In the genomic region with DNA sequence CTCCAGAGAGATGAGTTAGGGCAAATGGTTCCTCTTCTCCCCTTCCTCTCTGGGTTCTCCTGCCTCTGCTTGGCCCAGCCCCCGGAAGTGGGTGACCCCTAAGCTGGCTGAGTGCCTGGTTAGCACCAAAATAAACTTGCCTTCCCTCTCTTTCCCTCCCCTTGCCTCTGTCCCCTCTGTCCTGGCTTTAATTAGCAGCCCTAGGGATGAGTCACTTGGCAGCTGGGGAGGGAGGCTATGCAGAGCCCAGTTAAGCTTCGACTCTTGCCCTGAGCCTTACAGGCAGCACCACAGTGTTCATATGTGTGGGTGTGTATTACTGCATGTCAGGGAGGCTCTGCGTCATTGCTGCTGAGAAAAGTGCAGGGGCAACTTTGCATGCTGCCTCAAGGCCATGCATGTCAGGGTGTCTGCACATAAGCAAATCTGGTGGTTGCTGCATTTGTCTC, we compare ENCODE assay signal across 8 mouse cellular contexts. TPM values are rescaled to one million over a fixed set of nuclear protein-coding genes. Genes with fewer than 3 reads are reported as not detected.
A peak's percentile ranks its signal among the peaks of the same experiment; 100 is the strongest.
DNase-seq lines count a peak whose midpoint lies in the region; ATAC-seq and TF ChIP-seq lines count a peak whose summit lies in the region.
"Had no signal": no experiment of that assay in that cellular context is flagged by ENCODE, and none has a peak within 500 bp of the region (broad histone marks: within the 10 kb centered on the region; RNA-seq: fewer than 3 reads in every experiment).

No protein-coding gene starts in this region.

- DNase-seq in retina, postnatal 1 day = peak; percentile 43
- DNase-seq in retina, embryonic 14.5 days (ENCODE audit: low spot score) = no peak
- DNase-seq in brain, adult 2 months (ENCODE audit: low read depth, low spot score) = peak; percentile 90
- DNase-seq in fat pad, adult 2 months (ENCODE audit: extremely low read depth, low read depth, low spot score) = peak; percentile 11
- DNase-seq in liver, postnatal 0 days = peak; percentile 22
- no peak for DNase-seq in thymus, postnatal 14 days

- H3K27me3 ChIP-seq in liver, postnatal 0 days (ENCODE audit: insufficient read depth, low read length) = no peaks in the 10 kb centered on the region; the same call in 1 of the 2 replicates

- TF ChIP-seq EP300 in liver, postnatal 0 days (IDR thresholded peaks at IDR 0.05; ENCODE audit: low read depth) = no peak

- no peak overlapping the region for H3K27ac ChIP-seq in liver, postnatal 0 days (ENCODE audit: low read depth)
- H3K27ac ChIP-seq: liver, embryonic 14.5 days had no signal

- no peaks in the 10 kb centered on the region for H3K36me3 ChIP-seq in liver, postnatal 0 days (replicated peaks; ENCODE audit: insufficient read depth, low read length)

- TF ChIP-seq CTCF in liver, postnatal 0 days (IDR thresholded peaks at IDR 0.05; ENCODE audit: low read depth) = no peak

- H3K9ac ChIP-seq in liver, postnatal 0 days (replicated peaks) = no peak overlapping the region
- H3K9ac ChIP-seq: liver, embryonic 14.5 days had no signal

- H3K4me2 ChIP-seq in liver, postnatal 0 days (ENCODE audit: low read depth, low read length) = no peak overlapping the region

- H3K9me3 ChIP-seq in liver, postnatal 0 days (ENCODE audit: low read length) = no peaks in the 10 kb centered on the region

- no peak overlapping the region for H3K4me3 ChIP-seq in liver, postnatal 0 days (ENCODE audit: low read depth, low read length)

- 39% methylated on average over 3 of the region's 3 CpGs for whole genome bisulfite sequencing in liver, postnatal 0 days (ENCODE audit: insufficient replicate concordance)

- no peaks in the 10 kb centered on the region for H3K4me1 ChIP-seq in liver, postnatal 0 days (ENCODE audit: insufficient read depth)

- peak; percentile 59 to 78 for ATAC-seq in hematopoietic stem cell, adult 5-6 weeks (replicated peaks in 1 of 2; ENCODE audit: insufficient read depth in 1 of 2, low FRiP score in 2 of 2, low TSS enrichment in 1 of 2, low read depth in 1 of 2, poor library complexity in 2 of 2, severe bottlenecking in 2 of 2)
- peak; percentile 41; the same call in 1 of the 2 replicates for ATAC-seq in liver, postnatal 0 days

RNA-seq across cellular contexts. Expression of gene Iqsec2, which starts 28.4 kb away (rescaled TPM):
- 4.5 and 5.4 TPM in 2 replicates for total RNA-seq in hematopoietic stem cell, adult 5-6 weeks (2017)
- 3.0 and 3.7 TPM in 2 replicates for polyA plus RNA-seq in liver, postnatal 0 days (2015; fragmentation: Nextera tagmentation; extraction: Ambion mirVana)

Comparison
In these comparisons a context has a peak if more than half of its experiments do, and no peak if none do; other contexts are left out.
1. DNase-seq: peak in retina, postnatal 1 day (single experiment), brain, adult 2 months (single experiment), fat pad, adult 2 months (single experiment) and liver, postnatal 0 days (single experiment); none in retina, embryonic 14.5 days (single experiment) and thymus, postnatal 14 days (single experiment).